Mouse (Mus musculus): ENCODE results near the gene Cd5l. TPM values are rescaled to one million over a fixed set of nuclear protein-coding genes. Genes with fewer than 3 reads are reported as not detected.

The Cd5l gene
- total RNA-seq (2023): 2.8 TPM

GRCm38 (mm10) chr3:87357581-87357980 lies at the start of gene Cd5l:
Cd5l (plus strand) TSS chr3:87357881.

DNA sequence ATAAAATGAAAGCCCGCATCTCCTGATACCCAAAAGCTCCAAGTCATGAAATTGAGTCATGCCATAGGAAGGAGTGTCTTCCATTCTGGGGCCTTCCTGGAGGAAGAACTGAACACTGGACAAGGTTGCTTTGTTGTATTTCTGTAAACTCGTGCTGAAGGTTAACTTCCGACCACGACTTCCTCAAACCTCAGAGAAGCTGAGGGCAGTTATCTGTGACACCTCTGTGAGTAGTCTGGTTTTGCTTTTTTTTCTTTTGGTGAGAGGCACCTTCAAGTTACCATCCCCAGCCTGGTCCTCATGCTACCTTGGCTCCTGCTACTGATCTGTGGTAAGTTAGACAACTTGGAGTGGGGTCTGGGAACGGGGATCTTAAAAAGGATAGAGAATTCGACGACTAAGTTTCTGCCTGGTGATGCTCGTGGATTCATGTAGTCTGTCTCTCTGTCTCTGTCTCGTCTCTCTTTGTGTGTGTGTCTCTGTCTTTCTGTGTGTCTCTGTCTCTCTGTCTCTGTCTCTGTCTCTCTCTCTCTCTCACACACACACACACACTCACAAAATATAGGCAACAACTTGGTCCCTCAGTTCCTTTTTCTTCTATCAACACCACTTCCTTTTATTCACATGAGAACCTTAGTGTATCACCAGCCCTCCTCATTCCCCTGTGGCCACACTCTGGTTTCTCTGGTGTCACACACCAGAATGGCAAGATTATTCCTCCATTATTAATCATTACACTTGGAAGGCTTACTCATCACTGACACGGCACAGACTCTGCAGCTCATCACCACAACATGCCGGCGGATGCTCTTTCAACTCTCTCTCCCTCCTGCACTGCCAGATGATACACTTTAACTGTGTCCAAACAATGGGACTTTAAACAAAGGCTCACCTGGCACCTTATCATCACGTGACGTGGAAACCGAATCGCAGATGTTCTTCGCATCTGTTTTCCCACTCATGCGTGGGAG lies 18.8 kb downstream of the Cd5l start, which contains the start of gene Fcrl1:
Fcrl1 (plus strand) TSS at position 193 of the 971 bp plus-strand sequence.

Other genes starting within 250 kb of the Cd5l start
- gene Kirrel, start 183.1 kb upstream of the Cd5l start, total RNA-seq (2023): 0.35 TPM
- gene Fcrls, start 94.1 kb upstream of the Cd5l start, total RNA-seq (2023): not detected
- 11.1 TPM for gene Fcrl1, start 18.5 kb downstream of the Cd5l start, total RNA-seq (2023)
- 2.2 TPM for gene Fcrl5, start 77.9 kb downstream of the Cd5l start, total RNA-seq (2023)
- gene Etv3, start 167.5 kb downstream of the Cd5l start, total RNA-seq (2023): 100 TPM